Mouse (Mus musculus) heart, postnatal 36 days (tissue): ENCODE data around the gene Gm973. TPM values are rescaled to one million over a fixed set of nuclear protein-coding genes. Genes with fewer than 3 reads are reported as not detected.
A peak's percentile ranks its signal among the peaks of the same experiment; 100 is the strongest.

ENCODE experiments used
- DNase-seq, 2 experiments: peaks; one replicate each; pipeline ENCODE4 v3.0.0; 2021 to 2022
- intact Hi-C: fragments of 180-260 bp; cut with DNase I; formaldehyde crosslinking; loops from one replicate; pipeline ENCODE4 v1.15.1; 2025
- total RNA-seq, 2 experiments: library from RNA; stranded (reverse); gene quantifications; 2 replicates each; pipeline ENCODE4 v1.2.3; 2021

Gene Gm973
- total RNA-seq, 2 experiments from 2014 or later, result 0.28 TPM; not detected in 1

GRCm38 (mm10) chr1:59488991-59489390 is 27.1 kb upstream of the Gm973 start:
- intact Hi-C loops, result no loop called here
- no peak for DNase-seq

- intact Hi-C loops, result no loop called here
- no peak for DNase-seq
These were observed 24.5 kb upstream of the Gm973 start for GRCm38 (mm10) chr1:59491517-59491916.

GRCm38 (mm10) chr1:59492432-59492831 is 23.6 kb upstream of the Gm973 start:
- DNase-seq, result no peak
- intact Hi-C loops, result no loop called here

- no peak for DNase-seq
- intact Hi-C loops, result no loop called here
These were observed 20.1 kb upstream of the Gm973 start for GRCm38 (mm10) chr1:59495970-59496369.

- DNase-seq, result no peak
- intact Hi-C loops, result no loop called here
These were observed 18.1 kb upstream of the Gm973 start for GRCm38 (mm10) chr1:59497741-59498613.

- intact Hi-C loops, result no loop called here
- no peak for DNase-seq
These were observed 16.7 kb upstream of the Gm973 start for GRCm38 (mm10) chr1:59499327-59499726.

- intact Hi-C loops, result no loop called here
- DNase-seq, result no peak
These were observed 13.7 kb upstream of the Gm973 start for GRCm38 (mm10) chr1:59502355-59502754.

- no peak for DNase-seq
- intact Hi-C loops, result no loop called here
These were observed 12.3 kb upstream of the Gm973 start for GRCm38 (mm10) chr1:59503659-59504301.

GRCm38 (mm10) chr1:59504302-59504700 is 11.8 kb upstream of the Gm973 start:
- DNase-seq, result no peak
- intact Hi-C loops, result no loop called here

- peak; percentile 12 to 21 for DNase-seq
These were observed 7.5 kb upstream of the Gm973 start for GRCm38 (mm10) chr1:59508463-59509139.

GRCm38 (mm10) chr1:59511566-59512270 is 4.3 kb upstream of the Gm973 start:
- no peak for DNase-seq
- intact Hi-C loops, result no loop called here

More at GRCm38 (mm10) chr1:59508463-59509139, 7.5 kb upstream of the Gm973 start:
- intact Hi-C loops, result no loop called here

GRCm38 (mm10) chr1:59520226-59520837 is 4.3 kb downstream of the Gm973 start:
- intact Hi-C loops, result no loop called here
- DNase-seq, result no peak

- no peak for DNase-seq
- intact Hi-C loops, result no loop called here
These were observed 6.4 kb downstream of the Gm973 start for GRCm38 (mm10) chr1:59522456-59522855.

GRCm38 (mm10) chr1:59523378-59523958 is 7.4 kb downstream of the Gm973 start:
- no peak for DNase-seq
- intact Hi-C loops, result no loop called here

GRCm38 (mm10) chr1:59524071-59524470 is 8.0 kb downstream of the Gm973 start:
- DNase-seq, result no peak
- intact Hi-C loops, result no loop called here

GRCm38 (mm10) chr1:59524759-59525158 is 8.7 kb downstream of the Gm973 start:
- intact Hi-C loops, result no loop called here
- DNase-seq, result no peak

GRCm38 (mm10) chr1:59527219-59527618 is 11.2 kb downstream of the Gm973 start:
- no peak for DNase-seq
- intact Hi-C loops, result no loop called here

- intact Hi-C loops, result no loop called here
- DNase-seq, result no peak
These were observed 19.1 kb downstream of the Gm973 start for GRCm38 (mm10) chr1:59534976-59535810.

- intact Hi-C loops, result no loop called here
- DNase-seq, result no peak
These were observed 22.3 kb downstream of the Gm973 start for GRCm38 (mm10) chr1:59538381-59538780.
